Mouse (Mus musculus): ENCODE results near the gene Cbs. TPM values are rescaled to one million over a fixed set of nuclear protein-coding genes. Genes with fewer than 3 reads are reported as not detected.

Gene Cbs
- polyA plus RNA-seq, 1 experiment from 2014 or later, result 3.8 TPM

- ATAC-seq (ENCODE audit: insufficient number of reproducible peaks, low FRiP score, low TSS enrichment, low read depth) (no peak), DNase-seq (ENCODE audit: low spot score) (no peak)
- Histone ChIP-seq H3K27ac (replicated peaks; ENCODE audit: low read depth, low read length) (no peak overlapping the region), H3K4me3 (ENCODE audit: low read depth, low read length) (no peak overlapping the region), H3K27me3 (ENCODE audit: control insufficient read depth, insufficient read depth, low read length) (no peaks in the 10 kb centered on the region), H3K9me3 (ENCODE audit: control insufficient read depth, low read length) (no peaks in the 10 kb centered on the region), H3K4me1 (ENCODE audit: control insufficient read depth, insufficient read depth, low read length) (no peaks in the 10 kb centered on the region), H3K36me3 (ENCODE audit: control insufficient read depth, insufficient read depth, low read length) (peaks cover 7% of the 10 kb centered on the region), H3K4me2 (ENCODE audit: low read depth, severe bottlenecking) (no peak overlapping the region), H3K9ac (ENCODE audit: low read length) (no peak overlapping the region)
- 82% methylated on average over 7 of the region's 7 CpGs for WGBS
Observed at GRCm38 (mm10) chr17:31594590-31594989, 42.4 kb downstream of the Cbs start.

- H3K4me3 ChIP-seq (ENCODE audit: low read depth, low read length), result no peak overlapping the region
- H3K4me2 ChIP-seq (ENCODE audit: low read depth, severe bottlenecking), result no peak overlapping the region
- H3K9me3 ChIP-seq (ENCODE audit: control insufficient read depth, low read length), result no peaks in the 10 kb centered on the region
- H3K4me1 ChIP-seq (ENCODE audit: control insufficient read depth, insufficient read depth, low read length), result no peaks in the 10 kb centered on the region
- DNase-seq (ENCODE audit: low spot score) (no peak), ATAC-seq (ENCODE audit: insufficient number of reproducible peaks, low FRiP score, low TSS enrichment, low read depth) (no peak)
- no peak overlapping the region; the same call in 1 of the 2 replicates for H3K9ac ChIP-seq (ENCODE audit: low read length)
- no peaks in the 10 kb centered on the region for H3K27me3 ChIP-seq (ENCODE audit: control insufficient read depth, insufficient read depth, low read length)
- peaks cover 12% of the 10 kb centered on the region for H3K36me3 ChIP-seq (ENCODE audit: control insufficient read depth, insufficient read depth, low read length)
- WGBS, result 90% methylated on average over 11 of the region's 11 CpGs
- H3K27ac ChIP-seq (replicated peaks; ENCODE audit: low read depth, low read length), result no peak overlapping the region
Observed at GRCm38 (mm10) chr17:31590846-31591245, 46.2 kb downstream of the Cbs start.

GRCm38 (mm10) chr17:31588726-31589125, 48.3 kb downstream of the Cbs start:
- Histone ChIP-seq H3K9ac (ENCODE audit: low read length) (no peak overlapping the region), H3K27me3 (ENCODE audit: control insufficient read depth, insufficient read depth, low read length) (no peaks in the 10 kb centered on the region), H3K27ac (replicated peaks; ENCODE audit: low read depth, low read length) (no peak overlapping the region), H3K4me1 (ENCODE audit: control insufficient read depth, insufficient read depth, low read length) (no peaks in the 10 kb centered on the region), H3K9me3 (ENCODE audit: control insufficient read depth, low read length) (no peaks in the 10 kb centered on the region), H3K4me3 (ENCODE audit: low read depth, low read length) (no peak overlapping the region), H3K4me2 (ENCODE audit: low read depth, severe bottlenecking) (no peak overlapping the region), H3K36me3 (ENCODE audit: control insufficient read depth, insufficient read depth, low read length) (peaks cover 12% of the 10 kb centered on the region)
- 95% methylated on average over 4 of the region's 4 CpGs for WGBS
- no peak for DNase-seq (ENCODE audit: low spot score)
- ATAC-seq (ENCODE audit: insufficient number of reproducible peaks, low FRiP score, low TSS enrichment, low read depth), result no peak

GRCm38 (mm10) chr17:31588115-31588514, 48.9 kb downstream of the Cbs start:
- Histone ChIP-seq H3K9ac (ENCODE audit: low read length) (no peak overlapping the region), H3K36me3 (ENCODE audit: control insufficient read depth, insufficient read depth, low read length) (peaks cover 12% of the 10 kb centered on the region), H3K27me3 (ENCODE audit: control insufficient read depth, insufficient read depth, low read length) (no peaks in the 10 kb centered on the region), H3K27ac (replicated peaks; ENCODE audit: low read depth, low read length) (no peak overlapping the region), H3K4me1 (ENCODE audit: control insufficient read depth, insufficient read depth, low read length) (peaks cover 3% of the 10 kb centered on the region; the same call in 1 of the 2 replicates), H3K4me2 (ENCODE audit: low read depth, severe bottlenecking) (no peak overlapping the region), H3K4me3 (ENCODE audit: low read depth, low read length) (no peak overlapping the region), H3K9me3 (ENCODE audit: control insufficient read depth, low read length) (no peaks in the 10 kb centered on the region)
- no peak for ATAC-seq (ENCODE audit: insufficient number of reproducible peaks, low FRiP score, low TSS enrichment, low read depth)
- no peak for DNase-seq (ENCODE audit: low spot score)
- WGBS, result 89% methylated on average over 7 of the region's 7 CpGs

- H3K4me1 ChIP-seq (ENCODE audit: control insufficient read depth, insufficient read depth, low read length), result peaks cover 3% of the 10 kb centered on the region; the same call in 1 of the 2 replicates
Observed at GRCm38 (mm10) chr17:31583781-31584180, 53.3 kb downstream of the Cbs start.

GRCm38 (mm10) chr17:31583185-31583584, 53.9 kb downstream of the Cbs start:
- no peak overlapping the region for H3K4me2 ChIP-seq (ENCODE audit: low read depth, severe bottlenecking)
- peaks cover 3% of the 10 kb centered on the region; the same call in 1 of the 2 replicates for H3K4me1 ChIP-seq (ENCODE audit: control insufficient read depth, insufficient read depth, low read length)
- H3K9me3 ChIP-seq (ENCODE audit: control insufficient read depth, low read length), result no peaks in the 10 kb centered on the region
- DNase-seq (ENCODE audit: low spot score) (no peak), ATAC-seq (ENCODE audit: insufficient number of reproducible peaks, low FRiP score, low TSS enrichment, low read depth) (no peak)
- no peaks in the 10 kb centered on the region for H3K27me3 ChIP-seq (ENCODE audit: control insufficient read depth, insufficient read depth, low read length)
- H3K27ac ChIP-seq (replicated peaks; ENCODE audit: low read depth, low read length), result no peak overlapping the region
- no peaks in the 10 kb centered on the region; the same call in 1 of the 2 replicates for H3K36me3 ChIP-seq (ENCODE audit: control insufficient read depth, insufficient read depth, low read length)
- no peak overlapping the region for H3K9ac ChIP-seq (ENCODE audit: low read length)
- WGBS, result 27% methylated on average over 3 of the region's 3 CpGs
- H3K4me3 ChIP-seq (ENCODE audit: low read depth, low read length), result no peak overlapping the region

More at GRCm38 (mm10) chr17:31583781-31584180, 53.3 kb downstream of the Cbs start:
- DNase-seq (ENCODE audit: low spot score) (no peak), ATAC-seq (ENCODE audit: insufficient number of reproducible peaks, low FRiP score, low TSS enrichment, low read depth) (no peak)
- H3K36me3 ChIP-seq (ENCODE audit: control insufficient read depth, insufficient read depth, low read length), result no peaks in the 10 kb centered on the region; the same call in 1 of the 2 replicates
- no peak overlapping the region for H3K4me3 ChIP-seq (ENCODE audit: low read depth, low read length)
- no peaks in the 10 kb centered on the region for H3K9me3 ChIP-seq (ENCODE audit: control insufficient read depth, low read length)
- WGBS, result 86% methylated on average over 6 of the region's 6 CpGs
- H3K4me2 ChIP-seq (ENCODE audit: low read depth, severe bottlenecking), result no peak overlapping the region
- H3K9ac ChIP-seq (ENCODE audit: low read length), result no peak overlapping the region
- H3K27me3 ChIP-seq (ENCODE audit: control insufficient read depth, insufficient read depth, low read length), result no peaks in the 10 kb centered on the region
- H3K27ac ChIP-seq (replicated peaks; ENCODE audit: low read depth, low read length), result no peak overlapping the region

DNA sequence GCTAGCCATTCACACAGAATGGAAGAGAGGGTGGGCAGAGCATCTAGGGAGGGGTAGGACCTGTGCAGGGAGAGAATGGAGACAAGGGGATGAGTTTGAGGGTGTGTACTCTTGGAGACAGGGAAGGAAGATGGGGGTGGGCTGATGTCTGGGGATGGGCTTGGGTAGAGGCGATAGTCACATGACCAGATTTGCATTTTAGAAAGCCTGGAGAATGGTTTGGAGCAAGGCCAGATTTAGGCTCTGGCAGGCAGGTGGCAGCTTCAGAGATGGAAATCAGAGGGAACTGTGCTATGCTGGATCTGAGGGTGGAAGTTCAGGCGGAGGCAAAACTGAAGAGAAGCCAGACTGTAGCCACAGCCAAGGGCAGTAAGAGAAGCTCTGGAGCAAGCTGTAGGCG, 56.7 kb downstream of the Cbs start:
- ATAC-seq (ENCODE audit: insufficient number of reproducible peaks, low FRiP score, low TSS enrichment, low read depth) (no peak), DNase-seq (ENCODE audit: low spot score) (no peak)
- Histone ChIP-seq H3K9ac (ENCODE audit: low read length) (no peak overlapping the region), H3K36me3 (ENCODE audit: control insufficient read depth, insufficient read depth, low read length) (no peaks in the 10 kb centered on the region), H3K27ac (replicated peaks; ENCODE audit: low read depth, low read length) (no peak overlapping the region), H3K27me3 (ENCODE audit: control insufficient read depth, insufficient read depth, low read length) (no peaks in the 10 kb centered on the region), H3K4me3 (ENCODE audit: low read depth, low read length) (no peak overlapping the region), H3K9me3 (ENCODE audit: control insufficient read depth, low read length) (no peaks in the 10 kb centered on the region), H3K4me2 (ENCODE audit: low read depth, severe bottlenecking) (no peak overlapping the region), H3K4me1 (ENCODE audit: control insufficient read depth, insufficient read depth, low read length) (peaks cover 3% of the 10 kb centered on the region; the same call in 1 of the 2 replicates)
- WGBS, result 76% methylated on average over 3 of the region's 3 CpGs

GRCm38 (mm10) chr17:31576394-31577175, 60.5 kb downstream of the Cbs start:
- 88% methylated on average over 10 of the region's 10 CpGs for WGBS
- no peak for DNase-seq (ENCODE audit: low spot score)
- no peak overlapping the region for H3K27ac ChIP-seq (replicated peaks; ENCODE audit: low read depth, low read length)

More at GRCm38 (mm10) chr17:31576394-31577175, 60.5 kb downstream of the Cbs start:
- Histone ChIP-seq H3K4me1 (ENCODE audit: control insufficient read depth, insufficient read depth, low read length) (no peaks in the 10 kb centered on the region), H3K36me3 (ENCODE audit: control insufficient read depth, insufficient read depth, low read length) (no peaks in the 10 kb centered on the region), H3K4me2 (ENCODE audit: low read depth, severe bottlenecking) (no peak overlapping the region), H3K27me3 (ENCODE audit: control insufficient read depth, insufficient read depth, low read length) (no peaks in the 10 kb centered on the region), H3K4me3 (ENCODE audit: low read depth, low read length) (no peak overlapping the region), H3K9me3 (ENCODE audit: control insufficient read depth, low read length) (no peaks in the 10 kb centered on the region), H3K9ac (ENCODE audit: low read length) (no peak overlapping the region)
- ATAC-seq (ENCODE audit: insufficient number of reproducible peaks, low FRiP score, low TSS enrichment, low read depth), result no peak

Data from limb, embryonic 11.5 days (tissue).